Mouse (Mus musculus) C2C12 (cell line): ENCODE results near the gene Klrc1.

Experiments used
- CEBPB ChIP-seq: IDR thresholded peaks from one replicate; pipeline ENCODE4 v1.6.1; 2011; ENCODE audit warnings: low read depth, mild to moderate bottlenecking, control low read depth, moderate library complexity
- CTCF ChIP-seq: IDR thresholded peaks from one replicate; pipeline ENCODE4 v1.5.1; 2011; ENCODE audit not compliant: control insufficient read depth, insufficient read depth, insufficient read length
- FOSL1 ChIP-seq: IDR thresholded peaks from one replicate; pipeline ENCODE4 v1.8.0; 2011; ENCODE audit warnings: mild to moderate bottlenecking, low read length; ENCODE audit not compliant: poor library complexity, insufficient read depth, severe bottlenecking
- MAX ChIP-seq: IDR thresholded peaks from one replicate; pipeline ENCODE4 v1.6.1; 2011; ENCODE audit warnings: mild to moderate bottlenecking, control low read depth
- MYOD1 ChIP-seq: IDR thresholded peaks from one replicate; pipeline ENCODE4 v1.6.1; 2011; ENCODE audit warnings: low read depth; ENCODE audit not compliant: control insufficient read depth, insufficient read length
- MYOG ChIP-seq: IDR thresholded peaks from one replicate; pipeline ENCODE4 v1.6.1; 2011; ENCODE audit not compliant: control insufficient read depth, insufficient read length; ENCODE audit errors: extremely low read depth
- USF1 ChIP-seq: IDR thresholded peaks from one replicate; pipeline ENCODE4 v1.6.1; 2011; ENCODE audit warnings: low read depth, mild to moderate bottlenecking, control low read depth, moderate library complexity

GRCm38 (mm10) chr6:129678873-129679272, at the start of gene Klrc1:
- no peak for TF ChIP-seq MAX
- TF ChIP-seq CTCF = no peak
- no peak for TF ChIP-seq CEBPB
- no peak for TF ChIP-seq MYOD1
- TF ChIP-seq USF1 = no peak
- TF ChIP-seq MYOG = no peak
- no peak for TF ChIP-seq FOSL1
